Mouse (Mus musculus) heart, embryonic 14.5 days (tissue): ENCODE results near the gene Arl4d. TPM values are rescaled to one million over a fixed set of nuclear protein-coding genes. Genes with fewer than 3 reads are reported as not detected.
A peak's percentile ranks its signal among the peaks of the same experiment; 100 is the strongest.
"Not testable (repeated sequence)": the region's sequence is repeated elsewhere in the genome, so short reads cannot be mapped to it uniquely, and the experiment has no call there.

Experiments used
- ATAC-seq: fragments of 200-750 bp; cut with Nextera tagmentation; 2 replicates; pipeline ENCODE4 v1.8.0; 2017; ENCODE audit warnings: low read depth, moderate TSS enrichment; ENCODE audit not compliant: insufficient number of reproducible peaks, insufficient read depth, low FRiP score
- H3K27ac ChIP-seq, 2 experiments: fragments of 200-500 bp in 1 of 2; fragments of 300-500 bp in 1 of 2; sonication (generic) in 1 of 2; replicated peaks in 1 of 2; 2 replicates each; pipeline ENCODE4 v1.5.1; 2012 to 2014; ENCODE audit warnings: low read depth in 2 of 2, low read length in 2 of 2, control low read depth in 1 of 2, mild to moderate bottlenecking in 1 of 2, mixed read lengths in 1 of 2; ENCODE audit not compliant: control insufficient read depth in 1 of 2, insufficient read depth in 1 of 2
- H3K27me3 ChIP-seq: fragments of 300-500 bp; sonication (generic); 2 replicates; pipeline ENCODE4 v1.6.1; 2014; ENCODE audit warnings: mild to moderate bottlenecking, low read length, control low read depth; ENCODE audit not compliant: control insufficient read depth, insufficient read depth
- H3K36me3 ChIP-seq: fragments of 300-500 bp; sonication (generic); 2 replicates; pipeline ENCODE4 v1.6.1; 2014; ENCODE audit warnings: mild to moderate bottlenecking, control low read depth, low read length, mixed read lengths; ENCODE audit not compliant: control insufficient read depth, insufficient read depth
- H3K4me1 ChIP-seq, 2 experiments: fragments of 200-500 bp in 1 of 2; fragments of 300-500 bp in 1 of 2; sonication (generic) in 1 of 2; 2 replicates each; pipeline ENCODE4 v1.6.1; 2012 to 2014; ENCODE audit warnings: low read length in 2 of 2, control low read depth in 1 of 2, mixed read lengths in 1 of 2; ENCODE audit not compliant: control insufficient read depth in 2 of 2, insufficient read depth in 2 of 2
- H3K4me2 ChIP-seq: fragments of 300-500 bp; sonication (generic); 2 replicates; pipeline ENCODE4 v1.6.1; 2014; ENCODE audit warnings: mild to moderate bottlenecking, low read length
- H3K4me3 ChIP-seq, 2 experiments: fragments of 200-500 bp in 1 of 2; fragments of 300-500 bp in 1 of 2; sonication (generic) in 1 of 2; 2 replicates each; pipeline ENCODE4 v1.5.1; 2012 to 2014; ENCODE audit warnings: low read length in 2 of 2, mild to moderate bottlenecking in 2 of 2, control low read depth in 1 of 2, low read depth in 1 of 2, moderate library complexity in 1 of 2; ENCODE audit not compliant: control insufficient read depth in 1 of 2, insufficient read depth in 1 of 2
- H3K9ac ChIP-seq: fragments of 300-500 bp; sonication (generic); 2 replicates; pipeline ENCODE4 v1.6.1; 2014; ENCODE audit warnings: mild to moderate bottlenecking, low read length
- H3K9me3 ChIP-seq: fragments of 300-500 bp; sonication (generic); 2 replicates; pipeline ENCODE4 v1.6.1; 2016; ENCODE audit warnings: low read length, control low read depth; ENCODE audit not compliant: control insufficient read depth
- WGBS: fragments of 180-500 bp; shearing (Covaris S2); extraction: QIAGEN DNeasy Blood & Tissue Kit; methylation state at CpG from one replicate; pipeline ENCODE4 v1.1.7; 2014; 5-methylcytosine and 5-hydroxymethylcytosine counted together
- polyA plus RNA-seq: library from polyadenylated mRNA; unstranded; fragments of >200 nt; fragmentation: Nextera tagmentation; extraction: Ambion mirVana; gene quantifications from 2 replicates; pipeline ENCODE4 v1.2.1, GENCODE M21; 2014

Gene Arl4d
- polyA plus RNA-seq, 1 experiment from 2014 or later = 6.7 TPM

- Histone ChIP-seq H3K27ac (peak overlapping the region; percentile 48 to 79), H3K9ac (peak overlapping the region; percentile 71; the same call in 1 of the 2 replicates), H3K4me3 (peak overlapping the region in 1 of 2 experiments; percentile 50; a peak in 2 of 4 replicates), H3K4me2 (peak overlapping the region; percentile 61; the same call in 1 of the 2 replicates)
- not testable (repeated sequence) for H3K27me3 ChIP-seq, H3K4me1 ChIP-seq, H3K9me3 ChIP-seq, H3K36me3 ChIP-seq
- 6% methylated on average over 13 of the region's 26 CpGs for WGBS
- peak; percentile 74 for ATAC-seq
Observed at GRCm38 (mm10) chr11:101641710-101642642, 23.4 kb upstream of the Arl4d start.

GRCm38 (mm10) chr11:101642931-101643330 is 22.4 kb upstream of the Arl4d start:
- Histone ChIP-seq H3K36me3 (no peaks in the 10 kb centered on the region), H3K4me3 (no peak overlapping the region), H3K9ac (no peak overlapping the region), H3K4me2 (no peak overlapping the region), H3K4me1 (peaks cover 0 to 6% of the 10 kb centered on the region in 2 experiments), H3K27ac (no peak overlapping the region), H3K9me3 (no peaks in the 10 kb centered on the region), H3K27me3 (no peaks in the 10 kb centered on the region)
- 58% methylated on average over 5 of the region's 5 CpGs for WGBS
- no peak for ATAC-seq

- Histone ChIP-seq H3K9ac (no peak overlapping the region), H3K27ac (no peak overlapping the region), H3K36me3 (no peaks in the 10 kb centered on the region), H3K9me3 (no peaks in the 10 kb centered on the region), H3K4me1 (peaks cover 0 to 6% of the 10 kb centered on the region in 2 experiments), H3K27me3 (no peaks in the 10 kb centered on the region), H3K4me2 (no peak overlapping the region), H3K4me3 (no peak overlapping the region)
- WGBS = 59% methylated on average over 3 of the region's 3 CpGs
- ATAC-seq = no peak
Observed at GRCm38 (mm10) chr11:101644591-101644990, 20.8 kb upstream of the Arl4d start.

GRCm38 (mm10) chr11:101645043-101645410 is 20.3 kb upstream of the Arl4d start:
- under 1% methylated on average over 4 of the region's 4 CpGs for WGBS
- H3K4me2 ChIP-seq, H3K36me3 ChIP-seq, ATAC-seq, H3K9me3 ChIP-seq, H3K27me3 ChIP-seq, H3K4me1 ChIP-seq, H3K4me3 ChIP-seq, H3K9ac ChIP-seq: not testable (repeated sequence)
- H3K27ac ChIP-seq = peak overlapping the region in 1 of 2 experiments; percentile 44; a peak in 1 of 4 replicates

GRCm38 (mm10) chr11:101645411-101646282 is 19.7 kb upstream of the Arl4d start:
- not testable (repeated sequence) for H3K36me3 ChIP-seq, H3K4me1 ChIP-seq, H3K9me3 ChIP-seq, H3K27me3 ChIP-seq
- WGBS = under 1% methylated on average over 43 of the region's 56 CpGs
- Histone ChIP-seq H3K4me3 (peak overlapping the region; percentile 27 to 39), H3K4me2 (peak overlapping the region; percentile 54), H3K27ac (peak overlapping the region; percentile 84 to 87), H3K9ac (peak overlapping the region; percentile 70)
- peak; percentile 82 for ATAC-seq

GRCm38 (mm10) chr11:101646283-101646794 is 19.0 kb upstream of the Arl4d start:
- Histone ChIP-seq H3K9ac (peak overlapping the region; percentile 70), H3K27ac (peak overlapping the region; percentile 84 to 87), H3K4me2 (peak overlapping the region; percentile 54), H3K4me3 (peak overlapping the region; percentile 27 to 39)
- 13% methylated on average over 13 of the region's 16 CpGs for WGBS
- not testable (repeated sequence) for H3K27me3 ChIP-seq, H3K9me3 ChIP-seq, ATAC-seq, H3K4me1 ChIP-seq, H3K36me3 ChIP-seq

GRCm38 (mm10) chr11:101647093-101647492 is 18.2 kb upstream of the Arl4d start:
- not testable (repeated sequence) for H3K9me3 ChIP-seq, H3K9ac ChIP-seq, H3K27ac ChIP-seq, H3K4me3 ChIP-seq, ATAC-seq, H3K36me3 ChIP-seq, H3K27me3 ChIP-seq, H3K4me1 ChIP-seq, H3K4me2 ChIP-seq
- WGBS = 90% methylated on average over 10 of the region's 10 CpGs
